Mouse (Mus musculus) heart, embryonic 10.5 days (tissue): ENCODE measurements around the gene Clec16a. TPM values are rescaled to one million over a fixed set of nuclear protein-coding genes. Genes with fewer than 3 reads are reported as not detected.

ENCODE experiments used
- DNase-seq: peaks from one replicate; pipeline ENCODE4 v3.0.0-alpha.2; 2017; ENCODE audit warnings: low spot score
- H3K27ac ChIP-seq: fragments of 300-500 bp; sonication (generic); 2 replicates; pipeline ENCODE4 v1.5.1; 2016; ENCODE audit warnings: mild to moderate bottlenecking
- H3K27me3 ChIP-seq: fragments of 300-500 bp; sonication (generic); 2 replicates; pipeline ENCODE4 v1.6.1; 2016; ENCODE audit warnings: mild to moderate bottlenecking; ENCODE audit not compliant: poor library complexity, insufficient read depth, severe bottlenecking
- H3K36me3 ChIP-seq: fragments of 300-500 bp; sonication (generic); 2 replicates; pipeline ENCODE4 v1.6.1; 2016; ENCODE audit warnings: mild to moderate bottlenecking, moderate library complexity
- H3K4me1 ChIP-seq: fragments of 300-500 bp; sonication (generic); 2 replicates; pipeline ENCODE4 v1.6.1; 2016; ENCODE audit warnings: mild to moderate bottlenecking
- H3K4me3 ChIP-seq: fragments of 300-500 bp; sonication (generic); 2 replicates; pipeline ENCODE4 v1.5.1; 2016; ENCODE audit warnings: mild to moderate bottlenecking, moderate library complexity
- H3K9me3 ChIP-seq: fragments of 300-500 bp; sonication (generic); 2 replicates; pipeline ENCODE4 v1.6.1; 2016; ENCODE audit warnings: mild to moderate bottlenecking, moderate library complexity
- WGBS: fragments of 180-500 bp; shearing (Covaris S2); methylation state at CpG from one replicate; pipeline ENCODE4 v1.1.7; 2016; 5-methylcytosine and 5-hydroxymethylcytosine counted together
- polyA plus RNA-seq: library from polyadenylated mRNA; unstranded; fragments of >200 nt; fragmentation: Nextera tagmentation; extraction: Ambion mirVana; gene quantifications from 2 replicates; pipeline ENCODE4 v1.2.1, GENCODE M21; 2016

The Clec16a gene
- polyA plus RNA-seq = 24.5 and 27.3 TPM in 2 replicates

GRCm38 (mm10) chr16:10544995-10545622, at the start of gene Clec16a:
Gene Clec16a (plus strand): TSS chr16:10545339.
- H3K9me3 ChIP-seq = no peaks in the 10 kb centered on the region
- peaks cover 3% of the 10 kb centered on the region; the same call in 1 of the 2 replicates for H3K36me3 ChIP-seq
- H3K4me3 ChIP-seq = peak within 1 kb of the TSS; percentile 96
- under 1% methylated on average over 58 of the region's 58 CpGs for WGBS
- peak; percentile 99 for DNase-seq
- peaks cover 38% of the 10 kb centered on the region for H3K4me1 ChIP-seq
- H3K27ac ChIP-seq = peak within 1 kb of the TSS; percentile 88
- H3K27me3 ChIP-seq = no peaks in the 10 kb centered on the region

- 59% methylated on average over 2 of the region's 2 CpGs for WGBS
- H3K4me3 ChIP-seq = no peak overlapping the region
- H3K27ac ChIP-seq = no peak overlapping the region
- no peaks in the 10 kb centered on the region for H3K4me1 ChIP-seq
- no peaks in the 10 kb centered on the region for H3K36me3 ChIP-seq
- DNase-seq = no peak
- H3K27me3 ChIP-seq = peaks cover 4% of the 10 kb centered on the region
- no peaks in the 10 kb centered on the region for H3K9me3 ChIP-seq
Observed at GRCm38 (mm10) chr16:10495824-10496298, 49.3 kb upstream of the Clec16a start.

- no peak overlapping the region for H3K27ac ChIP-seq
- 71% methylated on average over 5 of the region's 5 CpGs for WGBS
Observed at GRCm38 (mm10) chr16:10498096-10498602, 47.0 kb upstream of the Clec16a start.

GRCm38 (mm10) chr16:10499122-10499521, 46.0 kb upstream of the Clec16a start:
- WGBS = 55% methylated on average over 1 of the region's 1 CpGs
- H3K9me3 ChIP-seq = no peaks in the 10 kb centered on the region
- H3K4me1 ChIP-seq = no peaks in the 10 kb centered on the region
- no peak overlapping the region for H3K4me3 ChIP-seq
- no peaks in the 10 kb centered on the region for H3K36me3 ChIP-seq
- no peak overlapping the region for H3K27ac ChIP-seq
- H3K27me3 ChIP-seq = peaks cover 13% of the 10 kb centered on the region; the same call in 1 of the 2 replicates
- no peak for DNase-seq

More at GRCm38 (mm10) chr16:10498096-10498602, 47.0 kb upstream of the Clec16a start:
- peaks cover 13% of the 10 kb centered on the region; the same call in 1 of the 2 replicates for H3K27me3 ChIP-seq
- H3K9me3 ChIP-seq = no peaks in the 10 kb centered on the region
- no peaks in the 10 kb centered on the region for H3K4me1 ChIP-seq
- no peaks in the 10 kb centered on the region for H3K36me3 ChIP-seq
- DNase-seq = no peak
- no peak overlapping the region for H3K4me3 ChIP-seq

GRCm38 (mm10) chr16:10501865-10502264, 43.3 kb upstream of the Clec16a start:
- Histone ChIP-seq H3K36me3 (no peaks in the 10 kb centered on the region), H3K9me3 (no peaks in the 10 kb centered on the region), H3K4me3 (no peak overlapping the region), H3K27ac (no peak overlapping the region), H3K4me1 (no peaks in the 10 kb centered on the region), H3K27me3 (peaks cover 26% of the 10 kb centered on the region; the same call in 1 of the 2 replicates)
- peak; percentile 82 for DNase-seq
- 17% methylated on average over 8 of the region's 8 CpGs for WGBS

GRCm38 (mm10) chr16:10503058-10503457, 42.1 kb upstream of the Clec16a start:
- Histone ChIP-seq H3K27me3 (peaks cover 30% of the 10 kb centered on the region; the same call in 1 of the 2 replicates), H3K4me3 (no peak overlapping the region), H3K9me3 (no peaks in the 10 kb centered on the region), H3K27ac (no peak overlapping the region), H3K4me1 (no peaks in the 10 kb centered on the region), H3K36me3 (no peaks in the 10 kb centered on the region)
- DNase-seq = no peak
- 72% methylated on average over 2 of the region's 2 CpGs for WGBS

- WGBS = 75% methylated on average over 4 of the region's 4 CpGs
- no peaks in the 10 kb centered on the region for H3K4me1 ChIP-seq
- peaks cover 22% of the 10 kb centered on the region; the same call in 1 of the 2 replicates for H3K27me3 ChIP-seq
- H3K27ac ChIP-seq = no peak overlapping the region
- no peaks in the 10 kb centered on the region for H3K9me3 ChIP-seq
- H3K4me3 ChIP-seq = no peak overlapping the region
- no peak for DNase-seq
- H3K36me3 ChIP-seq = no peaks in the 10 kb centered on the region
Observed at GRCm38 (mm10) chr16:10507445-10507844, 37.7 kb upstream of the Clec16a start.

- Histone ChIP-seq H3K27ac (no peak overlapping the region), H3K4me3 (no peak overlapping the region), H3K9me3 (no peaks in the 10 kb centered on the region), H3K36me3 (no peaks in the 10 kb centered on the region), H3K4me1 (no peaks in the 10 kb centered on the region), H3K27me3 (peaks cover 22% of the 10 kb centered on the region; the same call in 1 of the 2 replicates)
- DNase-seq = no peak
- 73% methylated on average over 6 of the region's 6 CpGs for WGBS
Observed at GRCm38 (mm10) chr16:10508691-10509090, 36.4 kb upstream of the Clec16a start.

- no peak for DNase-seq
- no peak overlapping the region for H3K4me3 ChIP-seq
- no peaks in the 10 kb centered on the region for H3K9me3 ChIP-seq
- no peak overlapping the region for H3K27ac ChIP-seq
- H3K27me3 ChIP-seq = peaks cover 22% of the 10 kb centered on the region; the same call in 1 of the 2 replicates
- H3K36me3 ChIP-seq = no peaks in the 10 kb centered on the region
- 54% methylated on average over 14 of the region's 14 CpGs for WGBS
- H3K4me1 ChIP-seq = no peaks in the 10 kb centered on the region
Observed at GRCm38 (mm10) chr16:10510477-10511133, 34.5 kb upstream of the Clec16a start.

GRCm38 (mm10) chr16:10511134-10511520, 34.0 kb upstream of the Clec16a start:
- no peak overlapping the region for H3K27ac ChIP-seq
- H3K4me3 ChIP-seq = no peak overlapping the region
- no peak for DNase-seq
- no peaks in the 10 kb centered on the region for H3K4me1 ChIP-seq
- no peaks in the 10 kb centered on the region for H3K36me3 ChIP-seq
- peaks cover 17% of the 10 kb centered on the region; the same call in 1 of the 2 replicates for H3K27me3 ChIP-seq
- no peaks in the 10 kb centered on the region for H3K9me3 ChIP-seq
- WGBS = 83% methylated on average over 12 of the region's 12 CpGs

GRCm38 (mm10) chr16:10515953-10516572, 29.1 kb upstream of the Clec16a start:
- WGBS = 87% methylated on average over 12 of the region's 12 CpGs
- Histone ChIP-seq H3K27me3 (peaks cover 2% of the 10 kb centered on the region; the same call in 1 of the 2 replicates), H3K27ac (no peak overlapping the region), H3K9me3 (no peaks in the 10 kb centered on the region), H3K36me3 (no peaks in the 10 kb centered on the region), H3K4me1 (peaks cover 10% of the 10 kb centered on the region), H3K4me3 (no peak overlapping the region)
- DNase-seq = no peak

GRCm38 (mm10) chr16:10518030-10518429, 27.1 kb upstream of the Clec16a start:
- no peak for DNase-seq
- Histone ChIP-seq H3K27me3 (no peaks in the 10 kb centered on the region), H3K4me1 (peaks cover 10% of the 10 kb centered on the region), H3K27ac (no peak overlapping the region), H3K9me3 (no peaks in the 10 kb centered on the region), H3K4me3 (no peak overlapping the region), H3K36me3 (no peaks in the 10 kb centered on the region)
- whole genome bisulfite sequencing = 49% methylated on average over 5 of the region's 5 CpGs
